Mouse (Mus musculus) liver, embryonic 14.5 days (tissue): ENCODE data around the gene Pfas. TPM values are rescaled to one million over a fixed set of nuclear protein-coding genes. Genes with fewer than 3 reads are reported as not detected.
"Not testable (repeated sequence)": the region's sequence is repeated elsewhere in the genome, so short reads cannot be mapped to it uniquely, and the experiment has no call there.

Experiments
- ATAC-seq: fragments of 200-750 bp; cut with Nextera tagmentation; 2 replicates; pipeline ENCODE4 v1.8.0; 2017; ENCODE audit warnings: moderate number of reproducible peaks, mild to moderate bottlenecking, moderate library complexity; ENCODE audit not compliant: insufficient read depth
- DNase-seq, 3 experiments: peaks; one replicate each; pipeline ENCODE4 v3.0.0-alpha.2; 2012 to 2013; ENCODE audit warnings: low read depth in 3 of 3, low spot score in 3 of 3
- H3K27ac ChIP-seq: fragments of 300-500 bp; sonication (generic); 2 replicates; pipeline ENCODE4 v1.5.1; 2014; ENCODE audit warnings: moderate library complexity, mild to moderate bottlenecking, control low read depth, inconsistent platforms
- H3K27me3 ChIP-seq: fragments of 300-500 bp; sonication (generic); 2 replicates; pipeline ENCODE4 v1.6.1; 2014; ENCODE audit warnings: mild to moderate bottlenecking, low read length, moderate library complexity; ENCODE audit not compliant: control insufficient read depth, insufficient read depth
- H3K36me3 ChIP-seq: fragments of 300-500 bp; sonication (generic); replicated peaks from 2 replicates; pipeline ENCODE4 v1.6.1; 2014; ENCODE audit warnings: low read depth; ENCODE audit not compliant: control insufficient read depth, insufficient read depth
- H3K4me1 ChIP-seq, 2 experiments: fragments of 200-500 bp in 1 of 2; fragments of 300-500 bp in 1 of 2; sonication (generic) in 1 of 2; replicated peaks; 2 replicates each; pipeline ENCODE4 v1.6.1; 2012 to 2014; ENCODE audit warnings: antibody characterized with exemption in 1 of 2, inconsistent platforms in 1 of 2, low read length in 1 of 2; ENCODE audit not compliant: control insufficient read depth in 2 of 2, insufficient read depth in 2 of 2
- H3K4me2 ChIP-seq: fragments of 300-500 bp; sonication (generic); 2 replicates; pipeline ENCODE4 v1.6.1; 2014; ENCODE audit warnings: low read depth, mild to moderate bottlenecking, control low read depth, moderate library complexity
- H3K4me3 ChIP-seq, 2 experiments: fragments of 200-500 bp in 1 of 2; fragments of 300-500 bp in 1 of 2; sonication (generic) in 1 of 2; 2 replicates each; pipeline ENCODE4 v1.5.1; 2012 to 2014; ENCODE audit warnings: low read depth in 2 of 2, low read length in 2 of 2, mild to moderate bottlenecking in 2 of 2, control low read depth in 1 of 2, inconsistent platforms in 1 of 2, moderate library complexity in 1 of 2; ENCODE audit not compliant: insufficient read depth in 1 of 2
- H3K9ac ChIP-seq: fragments of 300-500 bp; sonication (generic); replicated peaks from 2 replicates; pipeline ENCODE4 v1.6.1; 2014; ENCODE audit warnings: mild to moderate bottlenecking, control low read depth, moderate library complexity
- H3K9me3 ChIP-seq: fragments of 300-500 bp; sonication (generic); 2 replicates; pipeline ENCODE4 v1.6.1; 2016; ENCODE audit warnings: low read length, mixed read lengths; ENCODE audit not compliant: control insufficient read depth
- CTCF ChIP-seq: IDR thresholded peaks from 2 replicates; pipeline ENCODE4 v1.5.1; 2016; ENCODE audit warnings: antibody characterized with exemption, low read depth, control low read depth
- EP300 ChIP-seq: IDR thresholded peaks from 2 replicates; pipeline ENCODE4 v1.6.1; 2016; ENCODE audit warnings: antibody characterized with exemption, low read depth
- WGBS: fragments of 180-500 bp; shearing (Covaris S2); extraction: QIAGEN DNeasy Blood & Tissue Kit; methylation state at CpG from one replicate; pipeline ENCODE4 v1.1.7; 2014; ENCODE audit not compliant: insufficient replicate concordance; 5-methylcytosine and 5-hydroxymethylcytosine counted together
- polyA plus RNA-seq, 2 experiments: library from polyadenylated mRNA; depleted of rRNA in 1 of 2; stranded (reverse) in 1 of 2; unstranded in 1 of 2; fragments of >200 nt; fragmentation: Nextera tagmentation in 1 of 2; extraction: Ambion mirVana in 1 of 2; gene quantifications; 2 replicates each; pipeline versions ENCODE4 v1.2.1 to v1.2.3; 2012 to 2014

The Pfas gene
- polyA plus RNA-seq, 2 experiments = 11.4 to 15.1 TPM

DNA sequence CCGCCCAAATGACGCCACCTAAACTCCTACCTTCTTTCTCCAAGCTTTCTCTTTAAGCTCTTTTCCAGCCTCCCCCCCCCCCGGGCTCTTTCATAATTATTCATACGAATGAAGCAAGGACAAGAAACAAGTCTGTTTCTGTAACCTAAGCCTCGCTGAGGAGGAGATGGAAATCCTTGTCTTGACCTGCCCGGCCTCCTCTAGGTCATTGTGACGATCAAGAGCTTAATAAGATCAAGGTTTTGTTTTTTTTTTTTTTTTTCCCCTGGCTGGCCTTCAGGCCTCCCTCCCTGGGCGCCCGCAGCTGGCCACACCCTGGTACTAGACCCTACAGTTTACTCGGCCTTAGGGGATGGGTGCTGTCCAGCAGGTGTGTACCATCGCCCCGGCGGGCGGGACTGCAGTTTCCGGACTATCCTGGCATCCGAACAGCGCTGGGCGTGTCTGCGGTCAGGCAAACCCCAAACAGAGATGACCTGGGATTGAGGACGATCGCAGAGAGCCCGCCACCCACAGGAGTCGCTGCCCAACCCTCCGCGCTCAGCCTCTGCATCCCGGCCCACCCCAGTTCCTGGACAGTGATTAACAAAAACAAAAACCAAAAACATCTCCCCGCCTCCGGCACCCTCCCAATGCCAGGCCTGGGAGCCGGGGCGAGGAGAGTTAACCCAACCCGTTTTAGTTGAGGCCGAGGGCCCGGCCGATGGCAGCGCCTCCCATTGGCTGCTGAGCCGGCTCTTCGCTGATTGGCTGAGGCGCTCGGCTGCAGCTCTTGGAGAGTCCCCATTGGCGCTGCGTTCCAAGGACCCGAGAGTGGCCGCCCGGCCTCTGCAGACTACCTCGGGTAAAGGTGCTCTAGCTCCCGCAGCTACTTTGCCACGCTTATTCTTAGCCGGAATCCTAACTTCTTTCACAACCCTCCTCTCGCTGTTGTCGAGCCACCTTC lies 40.6 kb downstream of the Pfas start, which contains the start of gene Slc25a35:
TSS of gene Slc25a35 (plus strand) at position 795 of the 946 bp plus-strand sequence.
- Histone ChIP-seq H3K4me1 (peaks cover 9 to 13% of the 10 kb centered on the region in 2 experiments), H3K9me3 (no peaks in the 10 kb centered on the region), H3K27me3 (peaks cover 2% of the 10 kb centered on the region; the same call in 1 of the 2 replicates), H3K4me3 (peak within 1 kb of the TSS; percentile 69 to 72), H3K27ac (peak within 1 kb of the TSS; percentile 53), H3K36me3 (no peaks in the 10 kb centered on the region), H3K9ac (peak within 1 kb of the TSS; percentile 68), H3K4me2 (peak within 1 kb of the TSS; percentile 97)
- ATAC-seq = peak; percentile 97
- peak; percentile 81 to 86 (median 85) for DNase-seq
- TF ChIP-seq EP300 (no peak), CTCF (peak; percentile 47; the same call in 1 of the 2 replicates)
- WGBS = under 1% methylated on average over 50 of the region's 50 CpGs

- peak overlapping the region; percentile 97 for H3K4me2 ChIP-seq
- TF ChIP-seq EP300 (no peak), CTCF (no peak)
- no peak for ATAC-seq
Measured at GRCm38 (mm10) chr11:68966554-68966953, 41.7 kb downstream of the Pfas start.

GRCm38 (mm10) chr11:68965845-68966244 lies 42.4 kb downstream of the Pfas start:
- Histone ChIP-seq H3K9ac (no peak overlapping the region), H3K4me1 (peaks cover 8 to 13% of the 10 kb centered on the region in 2 experiments), H3K27me3 (peaks cover 2% of the 10 kb centered on the region; the same call in 1 of the 2 replicates), H3K4me3 (no peak overlapping the region), H3K36me3 (no peaks in the 10 kb centered on the region), H3K4me2 (no peak overlapping the region), H3K27ac (no peak overlapping the region), H3K9me3 (no peaks in the 10 kb centered on the region)
- TF ChIP-seq CTCF (peak; percentile 69), EP300 (no peak)
- 19% methylated on average over 3 of the region's 3 CpGs for WGBS
- ATAC-seq = no peak
- peak; percentile 48 to 61 (median 49) for DNase-seq

More at GRCm38 (mm10) chr11:68966554-68966953, 41.7 kb downstream of the Pfas start:
- 44% methylated on average over 1 of the region's 1 CpGs for WGBS
- Histone ChIP-seq H3K9me3 (no peaks in the 10 kb centered on the region), H3K4me3 (no peak overlapping the region), H3K9ac (no peak overlapping the region), H3K36me3 (no peaks in the 10 kb centered on the region), H3K4me1 (peaks cover 8 to 13% of the 10 kb centered on the region in 2 experiments), H3K27ac (no peak overlapping the region), H3K27me3 (peaks cover 2% of the 10 kb centered on the region; the same call in 1 of the 2 replicates)
- no peak for DNase-seq

GRCm38 (mm10) chr11:68965050-68965449 lies 43.2 kb downstream of the Pfas start:
- Histone ChIP-seq H3K9me3 (no peaks in the 10 kb centered on the region), H3K36me3 (no peaks in the 10 kb centered on the region), H3K4me1 (peaks cover 8 to 13% of the 10 kb centered on the region in 2 experiments), H3K27ac (no peak overlapping the region), H3K9ac (no peak overlapping the region), H3K4me3 (no peak overlapping the region), H3K4me2 (no peak overlapping the region), H3K27me3 (peaks cover 2% of the 10 kb centered on the region; the same call in 1 of the 2 replicates)
- no peak for DNase-seq
- ATAC-seq = no peak
- TF ChIP-seq EP300 (no peak), CTCF (no peak)

GRCm38 (mm10) chr11:68963405-68963804 lies 44.9 kb downstream of the Pfas start:
- no peak overlapping the region for H3K27ac ChIP-seq
- no peak for ATAC-seq
- 51% methylated on average over 2 of the region's 2 CpGs for WGBS
- no peak overlapping the region for H3K4me3 ChIP-seq
- DNase-seq = no peak
- no peak for TF ChIP-seq CTCF
- TF ChIP-seq EP300 = no peak
- H3K27me3 ChIP-seq = peaks cover 2% of the 10 kb centered on the region; the same call in 1 of the 2 replicates
- H3K9ac ChIP-seq = no peak overlapping the region
- no peaks in the 10 kb centered on the region for H3K36me3 ChIP-seq
- H3K4me2 ChIP-seq = no peak overlapping the region
- H3K4me1 ChIP-seq = peaks cover 6 to 12% of the 10 kb centered on the region in 2 experiments
- no peaks in the 10 kb centered on the region for H3K9me3 ChIP-seq

GRCm38 (mm10) chr11:68962159-68962558 lies 46.1 kb downstream of the Pfas start:
- not testable (repeated sequence) for H3K27me3 ChIP-seq, H3K4me3 ChIP-seq, DNase-seq, H3K4me2 ChIP-seq, H3K9me3 ChIP-seq, H3K9ac ChIP-seq, H3K36me3 ChIP-seq, ATAC-seq, H3K4me1 ChIP-seq, H3K27ac ChIP-seq
- WGBS = 38% methylated on average over 11 of the region's 11 CpGs
